Mouse (Mus musculus) spleen, postnatal 14 days (tissue): Measurements from ENCODE around the gene Gmip.

Source experiments
- DNase-seq, 2 experiments: peaks; one replicate each; pipeline ENCODE4 v3.0.0; 2021 to 2022; ENCODE audit warnings: low spot score in 2 of 2

Gene Gmip

DNA sequence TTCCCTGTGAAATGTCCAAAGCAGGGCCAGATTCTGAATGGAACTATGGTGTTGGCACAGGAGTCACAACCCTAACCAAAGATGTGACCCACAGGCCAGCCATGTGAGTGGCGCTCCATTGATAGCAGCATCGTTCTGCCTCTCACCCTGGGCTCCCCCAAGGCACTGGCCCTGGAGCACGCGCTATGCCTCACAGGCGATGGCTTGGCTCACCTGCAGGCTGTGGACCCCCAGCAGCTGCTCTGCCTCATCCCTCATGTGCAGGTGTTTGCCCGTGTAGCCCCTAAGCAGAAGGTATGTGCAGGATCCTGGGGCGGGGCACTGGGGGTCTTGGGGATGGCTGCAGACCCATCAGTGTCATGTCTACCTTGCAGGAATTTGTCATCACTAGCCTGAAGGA lies 5.1 kb upstream of the Gmip start:
- peak; percentile 0 to 3 for DNase-seq

DNA sequence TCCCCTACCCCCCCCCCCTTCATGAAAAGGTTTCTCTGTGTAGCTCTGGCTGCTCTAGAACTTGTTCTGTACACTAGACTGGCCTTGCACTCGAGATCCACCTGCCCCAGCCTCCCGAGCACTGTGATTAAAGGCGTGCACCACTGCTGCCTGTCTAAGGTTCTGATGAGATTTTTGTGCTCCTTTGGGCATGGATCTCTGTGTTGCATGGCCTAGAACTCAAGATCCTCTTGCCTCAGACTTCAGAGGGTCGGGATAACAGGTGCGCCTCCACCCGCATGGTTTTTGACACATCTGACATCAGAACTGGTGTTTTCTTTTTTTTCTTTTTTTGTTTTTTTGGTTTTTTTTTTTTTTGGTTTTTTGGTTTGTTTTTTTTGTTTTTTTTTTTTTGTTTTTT lies 3.9 kb upstream of the Gmip start:
- peak in 1 of 2 experiments; percentile 1 for DNase-seq

DNA sequence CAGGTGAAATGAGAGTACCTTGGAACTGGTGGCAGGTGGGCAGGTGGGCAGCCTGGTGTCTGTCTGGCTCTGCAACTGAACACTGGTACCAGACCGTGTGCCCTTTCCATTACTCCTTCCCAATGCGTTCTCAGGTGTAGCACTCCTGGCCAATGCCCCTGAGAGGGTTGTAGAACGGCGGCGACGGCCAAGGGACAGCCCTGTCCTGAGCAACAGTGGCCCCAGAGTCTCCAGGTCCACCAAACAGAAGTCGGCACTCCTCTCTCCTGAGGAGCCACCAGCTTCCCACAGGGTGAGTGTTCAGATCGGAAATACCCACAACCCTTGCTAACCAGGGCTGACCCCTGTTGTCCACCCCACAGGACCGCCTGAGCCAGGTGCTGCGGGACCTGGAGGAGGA lies 3.4 kb upstream of the Gmip start:
- DNase-seq = peak; percentile 0 to 6

DNA sequence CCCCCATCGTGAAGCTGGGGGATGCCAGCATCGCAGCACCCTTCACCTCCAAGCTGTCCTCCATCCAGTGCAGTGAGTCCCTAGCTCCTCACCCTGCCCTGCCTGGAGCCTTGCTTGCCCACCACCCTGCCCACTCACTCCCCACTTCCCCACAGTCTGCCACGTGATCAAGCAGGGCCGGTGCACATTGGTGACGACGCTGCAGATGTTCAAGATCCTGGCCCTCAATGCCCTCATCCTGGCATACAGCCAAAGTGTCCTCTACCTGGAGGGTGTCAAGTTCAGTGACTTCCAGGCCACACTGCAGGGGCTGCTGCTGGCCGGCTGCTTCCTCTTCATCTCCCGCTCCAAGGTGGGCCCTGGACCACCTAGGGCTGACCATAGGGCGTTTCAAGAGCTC lies 3.0 kb upstream of the Gmip start:
- DNase-seq = peak in 1 of 2 experiments; percentile 4

DNA sequence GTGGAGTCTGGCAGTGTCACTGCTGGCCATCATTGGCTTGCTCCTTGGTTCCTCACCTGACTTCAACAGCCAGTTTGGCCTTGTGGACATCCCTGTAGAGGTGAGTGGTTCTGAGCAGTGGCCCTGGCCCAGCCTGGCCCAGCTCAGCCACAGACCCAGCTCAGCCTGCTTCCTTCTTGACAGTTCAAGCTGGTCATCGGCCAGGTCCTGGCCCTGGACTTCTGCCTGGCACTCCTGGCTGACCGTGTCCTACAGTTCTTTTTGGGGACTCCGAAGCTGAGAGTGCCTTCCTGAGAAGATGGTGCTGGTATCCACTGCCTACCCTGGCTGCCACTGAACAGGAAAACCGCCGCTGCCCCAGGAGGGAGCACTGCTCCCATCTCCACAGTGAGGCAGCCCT lies 1.2 kb upstream of the Gmip start:
- DNase-seq = no peak

GRCm38 (mm10) chr8:69808864-69809403 lies 455 bp downstream of the Gmip start:
- DNase-seq = peak; percentile 33 to 44

GRCm38 (mm10) chr8:69809820-69810219 lies 1.3 kb downstream of the Gmip start:
- no peak for DNase-seq

DNA sequence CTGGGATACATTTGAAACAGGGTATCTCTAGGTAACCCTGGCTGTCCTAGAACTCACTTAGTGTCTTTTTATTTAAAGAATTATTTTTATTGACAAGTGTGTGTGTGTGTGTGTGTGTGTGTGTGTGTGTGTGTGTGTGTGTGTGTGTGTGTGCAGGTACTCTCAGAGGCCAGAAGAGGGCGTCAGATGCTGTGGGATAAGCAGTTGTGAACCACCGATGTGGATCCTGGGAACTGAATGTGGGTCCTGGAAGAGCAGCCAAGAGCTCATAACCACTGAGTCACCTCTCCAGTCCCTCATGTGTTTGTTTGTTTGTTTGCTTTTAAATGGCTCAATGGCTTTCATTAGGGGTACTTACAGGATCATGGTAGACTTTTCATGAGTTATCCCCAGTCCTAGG lies 6.4 kb downstream of the Gmip start:
- DNase-seq = no peak

GRCm38 (mm10) chr8:69815396-69815795 lies 6.9 kb downstream of the Gmip start:
- no peak for DNase-seq

- DNase-seq = no peak
Observed at GRCm38 (mm10) chr8:69820466-69820865, 12.0 kb downstream of the Gmip start.

- DNase-seq = no peak
Observed at GRCm38 (mm10) chr8:69821971-69822385, 13.5 kb downstream of the Gmip start.

DNA sequence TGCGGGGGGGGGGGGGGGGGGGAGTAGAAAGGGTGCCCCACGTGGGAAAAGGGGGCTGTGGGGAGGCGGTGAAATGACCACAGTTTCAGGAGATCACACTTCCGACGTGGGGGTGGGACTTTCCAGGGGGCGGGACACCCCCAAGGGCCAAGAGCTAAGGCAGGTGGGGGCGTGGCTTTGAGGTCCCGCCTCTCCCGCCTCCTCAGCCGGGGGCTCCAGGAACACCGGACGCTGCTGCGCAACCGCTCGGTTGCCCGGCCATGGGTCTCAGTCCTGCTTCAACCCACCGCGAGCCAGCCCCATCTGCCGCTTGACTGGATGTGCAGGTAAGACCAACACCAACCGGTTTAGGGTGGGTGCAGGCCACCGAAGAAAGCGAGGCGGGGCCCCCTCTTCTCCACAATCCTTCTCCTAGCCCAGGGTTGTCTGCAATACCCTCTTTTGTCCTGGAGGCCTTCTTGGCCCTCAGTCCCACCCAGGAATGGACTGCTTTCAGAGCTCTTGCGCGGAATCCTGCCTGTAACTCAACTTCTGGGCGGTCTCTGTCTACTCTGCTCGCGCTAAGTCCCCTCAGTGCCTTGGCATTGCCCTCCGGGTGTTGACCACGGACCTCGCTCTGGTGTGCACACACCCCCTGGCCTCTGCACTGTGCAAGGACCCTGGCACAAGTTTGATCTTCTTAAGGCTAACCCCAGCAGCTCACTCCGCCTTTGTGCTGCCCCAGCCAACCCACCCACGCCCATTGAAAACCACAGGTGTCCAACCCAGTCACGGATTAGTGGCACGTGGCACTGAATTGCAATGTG lies 14.1 kb downstream of the Gmip start, which contains the start of gene Lpar2:
TSS of gene Lpar2 (plus strand) at position 44 of the 806 bp plus-strand sequence.
- DNase-seq = peak in 1 of 2 experiments; percentile 38

- DNase-seq = no peak
Observed at GRCm38 (mm10) chr8:69826371-69826770, 17.9 kb downstream of the Gmip start.

- peak; percentile 70 to 78 for DNase-seq
Observed at GRCm38 (mm10) chr8:69832298-69832853, 23.9 kb downstream of the Gmip start, which contains the start of gene Pbx4. TSS of gene Pbx4 (plus strand) at chr8:69832491.

- no peak for DNase-seq
Observed at GRCm38 (mm10) chr8:69837057-69837682, 28.7 kb downstream of the Gmip start.

DNA sequence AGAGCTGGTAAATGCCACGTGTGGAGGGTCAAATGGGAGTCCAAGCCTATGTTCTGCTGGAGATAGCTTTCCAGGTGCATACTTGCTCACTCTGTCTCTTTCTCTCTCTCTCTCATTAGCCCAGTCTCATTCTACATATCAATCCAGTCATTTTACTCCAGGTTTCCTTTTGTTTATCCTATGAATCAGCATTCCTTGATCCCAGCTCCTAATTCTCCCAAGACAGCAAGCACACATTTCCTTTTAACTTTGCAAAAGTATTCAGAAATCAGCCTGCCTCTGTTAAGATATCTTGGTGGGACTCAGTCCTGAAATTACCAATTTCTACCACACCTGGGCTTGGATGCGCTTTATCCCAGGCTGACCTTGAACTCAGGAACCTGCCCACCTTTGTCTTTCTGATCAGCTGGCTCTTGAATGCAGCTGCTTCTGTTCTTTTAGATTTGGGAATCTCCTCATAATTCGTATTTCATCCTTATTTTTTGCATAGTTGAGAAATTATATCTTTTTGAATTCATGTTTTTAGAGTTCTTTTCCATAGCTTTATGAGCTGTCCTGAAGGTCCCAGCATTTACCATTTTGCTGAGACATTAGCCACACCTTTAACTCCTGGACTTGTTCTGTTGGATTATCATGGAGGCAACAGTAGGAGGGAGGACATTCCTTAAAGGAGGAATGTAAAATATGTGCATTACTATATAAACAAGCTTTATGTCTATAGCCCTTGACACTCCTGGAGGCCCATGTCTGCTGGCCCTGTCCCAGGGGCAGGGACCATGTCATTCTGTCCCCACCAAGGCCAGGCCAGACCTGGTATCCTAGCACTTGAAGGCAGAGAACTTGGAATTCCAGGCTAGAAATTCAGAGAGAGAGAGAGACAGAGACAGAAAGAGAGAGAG lies 38.9 kb downstream of the Gmip start:
- no peak for DNase-seq

DNA sequence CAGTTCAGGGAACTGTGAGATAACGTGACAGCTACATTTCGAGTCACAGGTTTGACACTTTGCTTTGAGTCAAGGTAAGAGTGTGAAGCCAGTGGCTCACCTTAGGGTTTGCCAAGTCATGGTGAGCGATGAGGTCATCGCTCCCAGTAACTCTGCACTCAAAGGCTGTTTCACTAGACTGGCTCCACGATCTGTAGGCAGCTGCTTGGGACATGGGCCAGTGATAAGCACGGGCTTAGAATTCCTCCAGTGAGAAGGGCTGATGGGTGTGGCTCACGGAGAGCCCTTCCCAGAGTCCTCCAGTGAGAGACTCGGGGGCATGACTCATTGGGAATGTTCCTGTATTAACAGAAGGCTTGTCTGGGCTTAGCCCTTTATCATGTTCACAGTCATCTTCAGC lies 40.5 kb downstream of the Gmip start:
- DNase-seq = no peak

DNA sequence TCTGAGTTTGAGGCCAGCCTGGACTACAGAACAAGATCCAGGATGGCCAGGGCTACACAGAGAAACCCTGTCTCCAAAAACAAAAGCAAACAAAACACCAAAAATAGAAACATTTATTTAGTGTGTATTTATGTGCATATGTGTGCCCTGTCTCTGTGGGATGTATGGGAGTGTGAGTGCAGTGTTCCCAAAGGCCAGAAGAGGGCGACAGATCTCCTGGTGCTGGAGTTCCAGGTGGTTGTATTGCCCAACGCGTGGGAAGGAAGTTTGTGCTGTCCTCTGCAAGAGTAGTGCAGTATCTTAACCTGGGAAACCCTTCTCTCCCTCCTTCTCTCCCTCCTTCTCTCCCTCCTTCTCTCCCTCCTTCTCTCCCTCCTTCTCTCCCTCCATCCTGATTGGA lies 41.4 kb downstream of the Gmip start:
- no peak for DNase-seq

DNA sequence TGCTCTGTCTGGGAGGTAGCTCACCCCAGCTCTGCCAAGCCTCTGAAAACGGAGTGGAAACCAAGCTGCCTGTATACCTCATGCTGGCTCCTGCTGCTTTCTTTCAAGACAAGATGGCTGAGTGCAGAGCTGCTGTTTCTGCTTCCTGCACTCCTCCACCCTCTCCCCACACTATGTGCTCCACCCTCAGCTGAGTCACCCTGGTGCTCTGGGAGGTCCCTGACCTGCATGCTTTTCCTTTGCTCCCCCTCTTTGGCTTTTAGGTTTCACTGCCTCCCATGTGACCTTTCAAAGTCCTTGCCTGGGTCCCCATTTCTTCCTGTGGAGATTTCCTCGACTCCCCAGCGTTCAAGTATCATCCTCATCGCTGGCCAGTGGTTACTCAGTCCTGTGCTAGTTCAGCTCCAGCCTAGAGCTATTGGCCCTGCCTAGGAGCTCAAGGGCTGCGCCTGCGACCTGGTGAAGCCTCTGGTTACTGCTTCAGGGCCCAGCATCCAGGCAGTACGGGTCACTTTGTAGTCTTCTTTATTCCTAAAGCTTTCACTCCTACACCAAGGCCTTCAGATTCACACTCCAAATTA lies 42.5 kb downstream of the Gmip start:
- no peak for DNase-seq

DNA sequence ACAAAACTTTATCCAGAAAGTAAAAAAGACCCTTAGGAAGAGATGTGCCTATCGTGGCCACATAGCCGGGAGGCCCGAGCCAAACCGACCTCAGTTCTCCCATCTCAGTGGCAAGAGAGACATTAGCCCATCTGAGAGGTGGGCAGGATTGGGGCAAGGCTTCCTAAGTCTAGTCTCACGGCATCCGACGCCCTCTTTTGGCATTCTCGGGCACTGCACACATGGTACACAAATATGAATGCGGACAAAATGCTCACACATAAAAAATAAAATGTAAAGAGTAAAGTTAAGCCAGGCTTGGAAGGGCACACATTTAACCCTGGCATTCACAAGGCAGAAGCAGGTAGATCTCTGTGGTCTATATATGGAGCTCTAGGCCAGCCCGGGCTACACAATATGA lies 45.4 kb downstream of the Gmip start:
- DNase-seq = no peak

DNA sequence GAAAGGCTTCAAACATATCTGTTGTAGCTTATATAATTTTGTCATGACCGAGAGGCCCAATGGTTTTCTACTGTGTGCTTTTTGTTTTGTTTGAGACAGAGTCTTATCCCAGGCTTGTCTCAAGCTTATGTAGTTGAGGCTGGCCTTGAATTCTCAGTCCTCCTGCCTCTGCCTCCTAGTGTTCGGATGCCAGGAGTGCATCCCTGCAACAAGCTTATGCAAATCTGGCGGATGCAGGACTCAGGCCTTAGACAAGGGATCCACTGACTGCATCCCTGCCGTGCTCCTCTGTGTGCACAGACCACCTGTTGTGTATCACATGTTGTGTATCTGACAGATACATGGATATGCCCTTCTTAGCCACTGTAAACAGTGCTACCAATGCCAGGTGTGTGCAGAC lies 52.3 kb downstream of the Gmip start:
- no peak for DNase-seq
